Mouse (Mus musculus) kidney, adult 2 months (tissue): ENCODE data around the gene Tnfsf12. TPM values are rescaled to one million over a fixed set of nuclear protein-coding genes. Genes with fewer than 3 reads are reported as not detected.
A peak's percentile ranks its signal among the peaks of the same experiment; 100 is the strongest.
"Not testable (repeated sequence)": the region's sequence is repeated elsewhere in the genome, so short reads cannot be mapped to it uniquely, and the experiment has no call there.

Source experiments
- DNase-seq: peaks from one replicate; pipeline ENCODE4 v3.0.0; 2021
- H3K27ac ChIP-seq: fragments of 200-500 bp; 2 replicates; pipeline ENCODE4 v1.5.1; 2012; ENCODE audit warnings: low read depth, low read length, control low read depth, inconsistent platforms; ENCODE audit not compliant: insufficient read depth
- H3K27me3 ChIP-seq: fragments of 200-500 bp; replicated peaks from 2 replicates; pipeline ENCODE4 v1.6.1; 2012; ENCODE audit warnings: mild to moderate bottlenecking, moderate library complexity, low read length, inconsistent platforms; ENCODE audit not compliant: control insufficient read depth, insufficient read depth
- H3K36me3 ChIP-seq: fragments of 200-500 bp; 2 replicates; pipeline ENCODE4 v1.6.1; 2012; ENCODE audit warnings: mild to moderate bottlenecking, moderate library complexity, low read length, inconsistent platforms; ENCODE audit not compliant: control insufficient read depth, insufficient read depth
- H3K4me1 ChIP-seq: fragments of 200-500 bp; 2 replicates; pipeline ENCODE4 v1.6.1; 2011; ENCODE audit warnings: low read length; ENCODE audit not compliant: control insufficient read depth, insufficient read depth
- H3K4me3 ChIP-seq: fragments of 200-500 bp; 2 replicates; pipeline ENCODE4 v1.5.1; 2011; ENCODE audit warnings: mild to moderate bottlenecking, low read depth, low read length, control low read depth; ENCODE audit not compliant: insufficient read depth
- CTCF ChIP-seq: fragments of 200-500 bp; conservative IDR thresholded peaks from 2 replicates; pipeline ENCODE4 v1.5.1; 2011; ENCODE audit warnings: low read depth, mild to moderate bottlenecking, control low read depth, low read length, moderate library complexity, mixed read lengths; ENCODE audit not compliant: insufficient read depth, insufficient read length
- POLR2A ChIP-seq: fragments of 200-500 bp; IDR thresholded peaks from one replicate; pipeline ENCODE4 v1.6.1; 2011; ENCODE audit warnings: low read depth, low read length, control low read depth
- whole genome bisulfite sequencing: fragments of 180-500 bp; shearing (Covaris S2); methylation state at CpG from one replicate; pipeline ENCODE4 v1.1.7; 2018; 5-methylcytosine and 5-hydroxymethylcytosine counted together
- polyA plus RNA-seq: library from polyadenylated mRNA; depleted of rRNA; stranded (reverse); fragments of >200 nt; gene quantifications from 2 replicates; pipeline ENCODE4 v1.2.3, GENCODE M21; 2012; rRNA removed

Gene Tnfsf12
- 55.5 and 65.1 TPM in 2 replicates for polyA plus RNA-seq

DNA sequence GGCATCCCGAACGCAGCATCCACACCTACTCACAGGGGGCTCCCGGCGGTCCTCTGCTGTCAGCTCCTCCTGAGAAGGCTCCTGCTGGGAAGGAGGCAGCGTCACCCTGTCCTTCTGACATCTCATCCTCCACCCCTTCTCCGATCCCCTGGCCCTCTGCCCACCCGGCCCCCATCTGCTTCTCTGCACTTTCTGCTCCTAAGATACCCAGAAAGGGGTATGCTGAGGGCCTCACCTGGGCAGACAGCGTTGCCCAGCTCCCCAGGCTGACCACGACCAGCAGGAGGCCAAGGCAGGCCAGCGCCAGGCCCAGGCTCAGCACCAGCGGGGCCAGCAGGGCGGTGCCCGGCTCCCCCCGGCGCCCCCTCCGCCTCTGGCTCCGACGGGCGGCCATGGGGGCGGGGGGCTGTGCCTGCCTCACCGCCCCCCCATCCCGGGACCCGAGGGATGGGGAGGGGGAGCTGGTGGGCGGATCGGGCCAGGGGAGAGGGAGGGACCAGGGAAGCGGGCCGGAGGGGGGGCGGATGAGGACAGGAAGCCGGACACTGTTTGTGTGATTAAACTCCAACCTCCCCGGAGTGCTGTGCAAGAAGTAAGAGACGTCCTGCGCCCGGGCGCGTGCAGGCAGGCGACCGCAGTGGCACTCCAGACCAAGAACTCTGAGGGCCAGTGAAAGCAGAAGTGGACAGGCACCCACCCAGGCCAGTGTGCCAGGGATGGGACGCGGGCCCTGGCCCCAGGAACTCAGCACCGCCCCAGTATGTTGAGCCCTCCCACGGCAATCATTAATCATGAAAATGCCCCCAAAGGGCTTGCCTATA lies at the start of gene Tnfsf12, which contains the start of gene Tnfsfm13:
TSS of gene Tnfsf12 (minus strand) at position 489 of the 821 bp plus-strand sequence.
TSS of gene Tnfsfm13 (minus strand) at position 738 of the 821 bp plus-strand sequence.
- 3% methylated on average over 41 of the region's 41 CpGs for WGBS
- DNase-seq = peak; percentile 87
- Histone ChIP-seq H3K27me3 (no peaks in the 10 kb centered on the region), H3K27ac (peak within 1 kb of the TSS; percentile 95), H3K4me1 (peaks cover 26% of the 10 kb centered on the region), H3K4me3 (peak within 1 kb of the TSS; percentile 76), H3K36me3 (no peaks in the 10 kb centered on the region)
- TF ChIP-seq CTCF (peak; percentile 25), POLR2A (peak; percentile 59)

DNA sequence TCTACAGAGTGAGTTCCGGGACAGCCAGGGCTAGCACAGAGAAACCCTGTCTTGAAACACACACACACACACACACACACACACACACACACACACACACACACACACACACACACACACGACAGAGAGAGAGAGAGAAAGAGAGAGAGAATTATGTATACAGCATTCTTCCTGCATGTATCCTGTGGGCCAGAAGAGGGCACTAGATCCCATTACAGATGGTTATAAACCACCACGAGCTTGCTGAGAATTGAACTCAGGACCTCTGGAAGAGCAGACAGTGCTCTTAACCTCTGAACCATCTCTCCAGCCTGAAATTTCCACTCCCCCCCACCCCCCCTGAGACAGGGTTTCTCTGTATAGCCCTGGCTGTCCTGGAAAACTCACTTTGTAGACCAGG lies 35.8 kb upstream of the Tnfsf12 start:
- 66% methylated on average over 3 of the region's 3 CpGs for WGBS

DNA sequence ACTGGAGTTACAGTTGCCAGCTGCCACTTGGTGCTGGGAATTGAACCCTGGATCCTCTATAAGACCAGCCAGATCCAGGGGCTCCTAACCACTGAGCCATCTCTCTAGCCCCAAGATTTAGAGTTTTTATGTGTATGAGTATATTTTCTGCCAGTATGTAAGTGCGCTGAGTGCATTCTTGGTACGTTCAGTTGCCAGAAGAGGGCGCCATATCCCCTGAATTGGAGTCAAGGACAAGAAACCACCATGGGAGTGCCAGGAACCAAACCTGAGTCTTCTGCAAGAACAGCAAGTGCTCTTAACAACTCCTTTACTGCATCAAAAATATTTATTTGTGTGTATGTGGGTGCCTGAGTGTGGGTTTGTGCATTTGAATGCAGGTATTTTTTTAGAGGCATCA lies 33.4 kb upstream of the Tnfsf12 start:
- DNase-seq = peak; percentile 70
- no peaks in the 10 kb centered on the region for H3K27me3 ChIP-seq
- H3K4me3 ChIP-seq = no peak overlapping the region
- WGBS = 36% methylated on average over 3 of the region's 3 CpGs
- H3K27ac ChIP-seq = no peak overlapping the region
- H3K36me3 ChIP-seq = no peaks in the 10 kb centered on the region
- H3K4me1 ChIP-seq = no peaks in the 10 kb centered on the region
- TF ChIP-seq POLR2A = no peak
- TF ChIP-seq CTCF = peak; percentile 73

More for the DNA sequence above, 35.8 kb upstream of the Tnfsf12 start:
- 0 out of 2 replicates have a peak, but pooled peaks have one; percentile 6 for TF ChIP-seq CTCF
- not testable (repeated sequence) for H3K4me1 ChIP-seq, DNase-seq, H3K36me3 ChIP-seq, H3K4me3 ChIP-seq, H3K27me3 ChIP-seq, H3K27ac ChIP-seq

GRCm38 (mm10) chr11:69725951-69726350 lies 30.3 kb upstream of the Tnfsf12 start:
- DNase-seq = no peak
- no peak overlapping the region for H3K27ac ChIP-seq
- H3K4me3 ChIP-seq = no peak overlapping the region
- H3K36me3 ChIP-seq = no peaks in the 10 kb centered on the region
- no peaks in the 10 kb centered on the region for H3K4me1 ChIP-seq
- no peak for TF ChIP-seq CTCF
- TF ChIP-seq POLR2A = no peak
- 36% methylated on average over 5 of the region's 5 CpGs for WGBS
- H3K27me3 ChIP-seq = no peaks in the 10 kb centered on the region

GRCm38 (mm10) chr11:69723074-69723473 lies 27.4 kb upstream of the Tnfsf12 start:
- H3K27ac ChIP-seq = no peak overlapping the region
- no peak for TF ChIP-seq CTCF
- TF ChIP-seq POLR2A = no peak
- no peaks in the 10 kb centered on the region for H3K27me3 ChIP-seq
- H3K4me3 ChIP-seq = no peak overlapping the region
- no peaks in the 10 kb centered on the region for H3K36me3 ChIP-seq
- DNase-seq = no peak
- 54% methylated on average over 2 of the region's 2 CpGs for WGBS
- no peaks in the 10 kb centered on the region; the same call in 1 of the 2 replicates for H3K4me1 ChIP-seq

GRCm38 (mm10) chr11:69720852-69721251 lies 25.2 kb upstream of the Tnfsf12 start:
- Histone ChIP-seq H3K36me3 (no peaks in the 10 kb centered on the region), H3K4me3 (no peak overlapping the region), H3K27ac (no peak overlapping the region), H3K4me1 (peaks cover 4% of the 10 kb centered on the region; the same call in 1 of the 2 replicates), H3K27me3 (no peaks in the 10 kb centered on the region)
- TF ChIP-seq CTCF (no peak), POLR2A (no peak)
- WGBS = 50% methylated on average over 6 of the region's 6 CpGs
- DNase-seq = no peak

DNA sequence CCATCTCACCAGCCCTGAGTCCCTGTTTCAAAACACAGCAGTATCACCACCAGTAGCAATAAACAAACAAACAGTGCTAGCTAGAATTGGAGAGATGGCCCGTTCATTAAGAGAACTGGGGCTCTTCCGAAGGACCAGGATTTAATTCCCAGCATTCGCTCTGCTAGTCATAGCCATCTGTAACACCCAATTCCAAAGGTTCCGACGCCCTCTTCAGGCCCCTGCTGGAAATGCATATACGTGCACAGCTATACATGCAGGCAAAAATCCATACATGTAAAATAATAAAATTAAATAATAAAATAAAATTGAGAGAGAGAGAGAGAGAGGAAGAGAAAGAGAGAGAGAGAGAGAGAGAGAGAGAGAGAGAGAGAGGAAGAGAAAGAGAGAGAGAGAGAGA lies 23.8 kb upstream of the Tnfsf12 start:
- WGBS = 79% methylated on average over 6 of the region's 6 CpGs
- TF ChIP-seq POLR2A = no peak
- TF ChIP-seq CTCF = 0 out of 2 replicates have a peak, but pooled peaks have one; percentile 12
- DNase-seq = no peak

More for the DNA sequence above, 23.8 kb upstream of the Tnfsf12 start:
- Histone ChIP-seq H3K27ac (no peak overlapping the region), H3K36me3 (no peaks in the 10 kb centered on the region), H3K27me3 (no peaks in the 10 kb centered on the region), H3K4me1 (peaks cover 15% of the 10 kb centered on the region; the same call in 1 of the 2 replicates), H3K4me3 (no peak overlapping the region)
